Mouse (Mus musculus) neural tube, embryonic 11.5 days (tissue): Measurements from ENCODE around the gene AW551984. TPM values are rescaled to one million over a fixed set of nuclear protein-coding genes. Genes with fewer than 3 reads are reported as not detected.

ENCODE experiments used
- ATAC-seq: fragments of 200-750 bp; cut with Nextera tagmentation; 2 replicates; pipeline ENCODE4 v1.8.0; 2017; ENCODE audit warnings: moderate number of reproducible peaks, mild to moderate bottlenecking, moderate TSS enrichment, moderate library complexity; ENCODE audit not compliant: insufficient read depth, low FRiP score, low TSS enrichment
- DNase-seq: peaks from one replicate; pipeline ENCODE4 v3.0.0-alpha.2; 2015; ENCODE audit warnings: low spot score
- H3K27ac ChIP-seq: fragments of 300-500 bp; sonication (generic); 2 replicates; pipeline ENCODE4 v1.5.1; 2014; ENCODE audit warnings: low read depth, mild to moderate bottlenecking, low read length
- H3K27me3 ChIP-seq: fragments of 300-500 bp; sonication (generic); 2 replicates; pipeline ENCODE4 v1.6.1; 2014; ENCODE audit warnings: mild to moderate bottlenecking, low read length, mixed read lengths; ENCODE audit not compliant: control insufficient read depth, insufficient read depth
- H3K36me3 ChIP-seq: fragments of 300-500 bp; sonication (generic); 2 replicates; pipeline ENCODE4 v1.6.1; 2014; ENCODE audit warnings: mild to moderate bottlenecking, low read length, moderate library complexity, mixed read lengths; ENCODE audit not compliant: control insufficient read depth, insufficient read depth
- H3K4me1 ChIP-seq: fragments of 300-500 bp; sonication (generic); 2 replicates; pipeline ENCODE4 v1.6.1; 2014; ENCODE audit warnings: low read length, mixed read lengths; ENCODE audit not compliant: control insufficient read depth, insufficient read depth
- H3K4me2 ChIP-seq: fragments of 300-500 bp; sonication (generic); 2 replicates; pipeline ENCODE4 v1.6.1; 2014; ENCODE audit warnings: low read depth, mild to moderate bottlenecking, moderate library complexity
- H3K4me3 ChIP-seq: fragments of 300-500 bp; sonication (generic); 2 replicates; pipeline ENCODE4 v1.5.1; 2014; ENCODE audit warnings: low read depth, low read length
- H3K9ac ChIP-seq: fragments of 300-500 bp; sonication (generic); 2 replicates; pipeline ENCODE4 v1.6.1; 2014; ENCODE audit warnings: mild to moderate bottlenecking, low read length
- H3K9me3 ChIP-seq: fragments of 300-500 bp; sonication (generic); 2 replicates; pipeline ENCODE4 v1.6.1; 2016; ENCODE audit warnings: low read length; ENCODE audit not compliant: control insufficient read depth
- WGBS: fragments of 180-500 bp; shearing (Covaris S2); extraction: QIAGEN DNeasy Blood & Tissue Kit; methylation state at CpG from one replicate; pipeline ENCODE4 v1.1.7; 2014; 5-methylcytosine and 5-hydroxymethylcytosine counted together
- polyA plus RNA-seq: library from polyadenylated mRNA; unstranded; fragments of >200 nt; fragmentation: Nextera tagmentation; extraction: Ambion mirVana; gene quantifications from 2 replicates; pipeline ENCODE4 v1.2.1, GENCODE M21; 2014

The AW551984 gene
- polyA plus RNA-seq, 1 experiment from 2014 or later, result 19.5 TPM

DNA sequence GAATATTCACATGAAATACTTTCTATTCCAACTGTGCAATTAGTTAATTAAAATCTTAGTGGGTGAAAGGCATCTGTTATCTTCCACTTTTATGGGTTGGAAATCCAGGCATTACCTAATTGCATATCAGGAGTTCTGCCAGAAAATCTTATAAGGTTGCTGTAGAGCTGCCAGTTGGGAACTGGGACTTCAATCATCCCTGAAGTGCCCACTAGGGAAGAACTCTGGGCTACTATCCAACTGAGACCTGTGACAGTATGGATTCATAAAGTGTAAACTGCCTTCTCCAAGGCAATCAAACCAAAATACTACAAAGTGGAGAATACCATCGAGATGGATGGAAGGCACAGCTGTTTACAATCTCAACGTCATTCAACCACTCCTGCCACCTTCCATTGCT is 50.3 kb downstream of the AW551984 start, which contains the start of gene Olfr958:
Gene Olfr958 (minus strand): TSS at position 109 of the 400 bp plus-strand sequence.
- no peak within 1 kb of the TSS for H3K4me3 ChIP-seq
- no peak within 1 kb of the TSS for H3K9ac ChIP-seq
- no peaks in the 10 kb centered on the region for H3K27me3 ChIP-seq
- no peaks in the 10 kb centered on the region for H3K9me3 ChIP-seq
- H3K27ac ChIP-seq, result no peak within 1 kb of the TSS
- H3K4me1 ChIP-seq, result no peaks in the 10 kb centered on the region
- no peaks in the 10 kb centered on the region for H3K36me3 ChIP-seq
- 71% methylated on average over 2 of the region's 2 CpGs for whole genome bisulfite sequencing
- no peak; the same call in 1 of the 2 replicates for ATAC-seq
- no peak for DNase-seq
- no peak within 1 kb of the TSS for H3K4me2 ChIP-seq

DNA sequence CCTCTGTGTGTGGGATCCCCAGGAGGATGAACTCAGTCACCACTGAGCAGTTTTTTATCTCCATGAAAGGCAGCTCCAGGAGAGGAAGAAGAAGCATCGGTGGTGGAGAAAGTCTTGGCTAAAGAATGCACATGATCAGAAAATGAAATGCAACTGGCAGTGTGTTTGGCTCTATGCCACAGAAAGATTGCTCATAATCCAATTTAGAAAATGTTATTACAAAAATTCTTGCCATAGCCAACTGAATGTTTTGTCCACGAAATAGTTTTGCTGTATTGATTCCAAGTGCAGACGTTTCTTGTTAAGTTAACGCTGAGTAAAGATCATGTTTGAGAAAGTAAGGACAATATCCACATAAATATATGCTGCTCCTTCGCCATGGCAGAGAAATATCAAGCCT is 53.4 kb downstream of the AW551984 start:
- no peak overlapping the region for H3K4me2 ChIP-seq
- DNase-seq (no peak), ATAC-seq (no peak)
- no peak overlapping the region for H3K27ac ChIP-seq
- 86% methylated on average over 5 of the region's 5 CpGs for WGBS
- H3K9me3 ChIP-seq, result no peaks in the 10 kb centered on the region
- H3K27me3 ChIP-seq, result no peaks in the 10 kb centered on the region
- H3K9ac ChIP-seq, result no peak overlapping the region
- H3K4me3 ChIP-seq, result no peak overlapping the region
- H3K4me1 ChIP-seq, result no peaks in the 10 kb centered on the region
- no peaks in the 10 kb centered on the region for H3K36me3 ChIP-seq

Other genes with a start within 250 kb of the AW551984 start
- not detected in 2 replicates for gene Olfr951, start 217.0 kb downstream of the AW551984 start, polyA plus RNA-seq
- not detected in 2 replicates for gene Olfr952, start 177.3 kb downstream of the AW551984 start, polyA plus RNA-seq
- gene Olfr954, start 147.7 kb downstream of the AW551984 start, polyA plus RNA-seq, result not detected in 2 replicates
- gene Olfr955, start 132.5 kb downstream of the AW551984 start, polyA plus RNA-seq, result not detected in 2 replicates
- gene Olfr44, start 110.4 kb downstream of the AW551984 start, polyA plus RNA-seq, result not detected in 2 replicates
- not detected in 2 replicates for gene Olfr957, start 88.6 kb downstream of the AW551984 start, polyA plus RNA-seq
- not detected in 2 replicates for gene Olfr958, start 50.3 kb downstream of the AW551984 start, polyA plus RNA-seq
- gene Olfr959, start 28.8 kb downstream of the AW551984 start, polyA plus RNA-seq, result not detected in 2 replicates
- gene Olfr148, start 6.3 kb upstream of the AW551984 start, polyA plus RNA-seq, result 0.08 TPM in 1 of 2 replicates, not detected in the other
- not detected in 2 replicates for gene Olfr960, start 17.0 kb upstream of the AW551984 start, polyA plus RNA-seq
- gene Olfr961, start 40.7 kb upstream of the AW551984 start, polyA plus RNA-seq, result not detected in 2 replicates
- gene Olfr963, start 62.8 kb upstream of the AW551984 start, polyA plus RNA-seq, result not detected in 2 replicates
- gene Olfr149, start 102.7 kb upstream of the AW551984 start, polyA plus RNA-seq, result not detected in 2 replicates
- not detected in 2 replicates for gene Olfr965, start 107.0 kb upstream of the AW551984 start, polyA plus RNA-seq
- gene Olfr150, start 126.6 kb upstream of the AW551984 start, polyA plus RNA-seq, result not detected in 2 replicates
- gene Olfr967, start 141.8 kb upstream of the AW551984 start, polyA plus RNA-seq, result not detected in 2 replicates
- gene Olfr968, start 178.8 kb upstream of the AW551984 start, polyA plus RNA-seq, result not detected in 2 replicates
- not detected in 2 replicates for gene Olfr969, start 186.5 kb upstream of the AW551984 start, polyA plus RNA-seq
- not detected in 2 replicates for gene Olfr970, start 204.5 kb upstream of the AW551984 start, polyA plus RNA-seq
- not detected in 2 replicates for gene Olfr971, start 232.5 kb upstream of the AW551984 start, polyA plus RNA-seq